Mouse (Mus musculus) gastrocnemius, postnatal 25 days (tissue): Measurements from ENCODE around the gene Gm266. TPM values are rescaled to one million over a fixed set of nuclear protein-coding genes. Genes with fewer than 3 reads are reported as not detected.
A peak's percentile ranks its signal among the peaks of the same experiment; 100 is the strongest.
"Not testable (repeated sequence)": the region's sequence is repeated elsewhere in the genome, so short reads cannot be mapped to it uniquely, and the experiment has no call there.

Source experiments
- DNase-seq: peaks from one replicate; pipeline ENCODE4 v3.0.0; 2022
- long read RNA-seq, 2 experiments: library from polyadenylated mRNA; stranded (forward); transcript quantifications; one replicate each; pipeline ENCODE4 v2.0.0; 2021
- total RNA-seq, 2 experiments: library from RNA; stranded (reverse); gene quantifications; 1 replicate in 1 of 2; 2 replicates in 1 of 2; pipeline ENCODE4 v1.2.3; 2021

Gene Gm266
- under 1 TPM; 0.38 to 0.72 TPM for total RNA-seq
- long read RNA-seq, experiment 1, partial matches to known transcripts = 0 of 1 reads
- long read RNA-seq, experiment 1, other reads (novel, unspliced or antisense) = 0 of 1 reads
- long read RNA-seq, experiment 2, partial matches to known transcripts = 0 of 3 reads
- long read RNA-seq, experiment 2, other reads (novel, unspliced or antisense) = 0 of 3 reads

DNA sequence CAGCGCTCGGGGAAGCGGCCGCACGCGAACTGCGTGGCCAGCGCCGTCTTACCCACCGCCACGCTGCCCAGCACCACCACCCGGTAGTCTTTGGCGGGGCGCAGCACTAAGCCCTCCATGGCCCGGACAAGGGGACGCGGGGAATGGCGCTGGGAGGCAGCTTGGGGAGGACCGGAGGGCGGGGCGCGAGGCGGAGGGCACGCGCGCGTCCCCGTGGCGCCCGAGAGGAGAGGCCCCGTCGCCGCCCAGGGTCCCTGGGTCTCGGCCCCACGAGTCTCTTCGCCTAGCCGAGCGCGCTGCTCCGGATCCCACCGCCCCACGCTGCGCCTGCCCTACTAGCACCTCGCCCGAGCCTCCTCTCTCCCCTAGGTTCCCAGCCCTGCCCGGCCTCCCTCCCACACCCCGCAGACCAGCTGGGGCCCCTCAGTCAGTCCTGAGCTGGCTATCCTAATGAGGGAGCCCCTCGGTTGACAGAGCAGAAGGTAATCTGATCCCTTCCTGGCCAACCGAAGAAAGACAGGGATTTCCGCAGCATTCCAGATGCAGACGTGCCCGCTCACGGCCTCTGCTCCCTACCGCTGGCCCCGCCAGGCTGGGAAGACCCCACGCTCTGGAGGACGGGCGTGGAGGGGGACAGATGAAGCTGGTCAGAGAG, at the start of gene Gm266:
Gene Gm266, minus strand, starts transcription at position 172 of the 655 bp plus-strand sequence.
- DNase-seq = no peak

DNA sequence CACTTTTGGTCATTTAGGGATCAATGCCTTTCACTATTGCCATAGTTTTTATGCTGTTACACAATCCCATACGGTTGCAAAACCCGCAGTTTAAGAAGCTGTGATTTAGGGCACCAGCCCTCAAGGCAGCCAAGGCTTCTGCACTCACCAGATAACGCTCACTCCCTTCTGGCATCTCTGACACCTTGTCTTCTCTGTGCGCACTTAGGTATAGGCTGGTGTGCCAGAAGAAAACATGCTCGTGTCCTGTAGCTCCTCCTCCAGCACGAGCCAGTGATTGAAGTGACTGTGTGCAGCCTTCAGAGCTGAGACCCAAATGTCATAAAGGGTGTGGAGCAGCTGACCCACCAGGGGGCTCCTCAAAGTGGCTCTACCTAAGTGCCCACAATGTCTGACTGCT, 49.7 kb upstream of the Gm266 start:
- DNase-seq = no peak

DNA sequence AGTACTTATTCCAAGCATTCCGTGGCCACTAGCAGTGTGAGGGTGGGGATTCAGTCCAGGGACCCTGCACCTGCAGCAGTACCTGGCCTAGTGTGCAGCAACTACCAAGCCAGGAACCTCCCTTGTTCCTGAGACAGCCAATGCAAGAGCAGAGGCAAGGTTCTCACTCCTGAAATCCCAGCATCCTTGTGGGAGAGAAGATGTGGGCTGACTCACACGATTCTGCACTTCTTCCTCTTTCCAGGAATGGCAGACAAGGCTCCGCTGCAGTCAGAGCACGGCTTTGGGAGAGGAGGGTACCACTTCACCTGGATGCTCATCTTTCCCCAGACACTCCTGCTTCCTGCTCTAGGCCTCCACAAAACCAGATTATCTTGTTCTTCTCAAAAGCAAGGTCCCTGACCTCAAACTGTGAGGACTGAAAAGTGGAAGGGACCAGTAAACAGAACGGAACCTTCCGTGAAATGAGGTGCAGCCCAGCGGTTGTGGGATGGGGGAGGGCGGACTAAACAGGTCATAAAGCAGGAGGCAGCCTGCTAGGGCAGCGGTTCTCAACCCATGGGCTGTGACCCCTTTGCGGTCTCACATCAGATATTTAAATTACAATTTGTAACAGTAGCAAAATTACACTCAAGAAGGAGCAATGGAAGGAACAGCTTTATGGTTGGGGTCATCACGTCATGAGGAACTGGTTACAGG, 47.6 kb upstream of the Gm266 start:
- DNase-seq = no peak

GRCm38 (mm10) chr12:111529192-111529591, 43.6 kb upstream of the Gm266 start:
- DNase-seq = no peak

DNA sequence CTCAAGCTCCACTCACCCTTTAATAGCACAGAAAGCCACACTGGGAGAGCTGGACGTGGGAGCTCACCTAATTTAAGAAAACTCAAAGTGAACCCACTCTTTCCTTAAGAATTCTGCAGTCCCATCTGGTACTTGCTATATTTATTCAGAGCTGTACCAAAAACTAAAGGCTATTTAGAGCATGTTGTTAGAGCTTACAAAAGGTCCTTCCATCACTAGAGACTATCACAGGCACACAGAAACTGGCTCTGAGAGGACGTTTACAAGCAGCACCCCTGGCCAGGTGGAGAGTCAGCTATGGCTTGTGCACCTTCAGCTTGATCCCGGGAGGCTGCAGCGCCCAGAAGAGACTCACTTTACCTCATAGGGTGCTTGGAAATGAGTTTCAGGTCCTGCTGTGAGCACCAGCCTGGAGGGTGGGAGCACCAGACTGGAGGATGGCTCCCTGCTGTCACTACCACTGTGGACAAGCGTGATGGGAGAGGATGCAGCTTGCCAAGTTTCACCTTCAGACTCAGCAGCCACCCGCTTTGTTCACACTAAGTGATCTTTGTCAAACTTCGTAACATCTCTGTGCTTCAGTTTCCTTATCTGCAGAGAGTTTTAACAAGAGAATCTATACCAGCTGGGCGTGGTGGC, 42.1 kb upstream of the Gm266 start:
- no peak for DNase-seq

GRCm38 (mm10) chr12:111524883-111525282, 39.3 kb upstream of the Gm266 start:
- no peak for DNase-seq

DNA sequence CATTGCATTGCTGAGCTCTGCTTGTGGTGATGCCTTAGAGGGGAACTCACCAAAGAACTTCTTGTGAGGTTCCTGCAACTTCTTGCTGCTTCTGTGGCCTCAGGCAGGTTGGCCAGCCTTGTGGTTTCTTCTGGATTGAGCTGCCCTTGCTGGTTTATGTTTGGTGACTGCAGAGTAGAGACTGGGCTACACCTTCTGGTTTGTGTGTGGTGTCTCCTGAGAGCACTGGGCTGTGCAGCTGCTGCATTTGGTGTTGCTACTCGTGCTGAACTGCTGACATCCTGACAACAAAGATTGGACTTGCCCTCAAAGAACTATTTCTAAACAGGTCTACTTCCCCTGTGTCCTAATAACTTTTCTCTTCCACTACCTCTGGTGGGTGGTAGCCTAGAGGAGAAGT, 38.8 kb upstream of the Gm266 start:
- no peak for DNase-seq

- no peak for DNase-seq
Measured at GRCm38 (mm10) chr12:111520994-111521393, 35.4 kb upstream of the Gm266 start.

DNA sequence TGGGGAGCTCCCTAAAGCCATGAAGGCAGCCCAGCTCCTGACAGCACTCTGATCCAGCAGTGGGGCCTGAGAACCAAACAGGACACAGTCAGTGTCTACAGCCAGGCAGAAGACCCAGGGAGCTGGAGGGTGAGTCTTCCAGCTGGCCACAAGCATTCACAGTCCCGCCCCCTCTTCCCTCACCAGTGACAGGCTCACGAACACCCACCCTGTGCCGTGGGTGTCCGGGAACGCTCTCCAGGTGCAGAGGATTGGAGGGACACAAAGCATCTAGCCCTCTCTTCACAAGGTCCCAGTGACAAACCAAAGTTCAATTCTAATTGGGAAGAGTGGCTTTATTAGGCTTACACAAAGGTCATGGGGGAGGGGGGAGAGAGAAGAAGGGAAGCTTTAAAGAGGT, 34.2 kb upstream of the Gm266 start:
- no peak for DNase-seq

GRCm38 (mm10) chr12:111518391-111518790, 32.8 kb upstream of the Gm266 start:
- DNase-seq = no peak

DNA sequence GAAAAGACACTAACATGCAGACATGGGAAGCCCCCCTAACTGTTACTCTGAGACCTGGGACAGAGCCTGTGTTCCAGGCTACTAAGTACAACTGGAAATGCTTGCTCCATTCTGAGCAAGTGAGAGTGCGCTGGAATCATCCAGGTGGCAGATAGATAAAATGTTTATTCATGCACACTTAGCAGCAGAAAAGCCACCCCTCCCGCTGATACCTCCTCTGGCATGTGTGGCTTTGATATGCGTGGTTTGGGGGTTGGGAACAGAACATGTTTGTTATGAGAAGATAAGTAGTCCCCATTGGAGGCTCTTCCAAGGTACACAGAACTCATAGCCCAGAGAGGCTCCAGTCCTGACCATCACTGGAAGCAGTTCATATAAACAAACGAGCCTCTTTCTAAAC, 32.3 kb upstream of the Gm266 start:
- DNase-seq = no peak

DNA sequence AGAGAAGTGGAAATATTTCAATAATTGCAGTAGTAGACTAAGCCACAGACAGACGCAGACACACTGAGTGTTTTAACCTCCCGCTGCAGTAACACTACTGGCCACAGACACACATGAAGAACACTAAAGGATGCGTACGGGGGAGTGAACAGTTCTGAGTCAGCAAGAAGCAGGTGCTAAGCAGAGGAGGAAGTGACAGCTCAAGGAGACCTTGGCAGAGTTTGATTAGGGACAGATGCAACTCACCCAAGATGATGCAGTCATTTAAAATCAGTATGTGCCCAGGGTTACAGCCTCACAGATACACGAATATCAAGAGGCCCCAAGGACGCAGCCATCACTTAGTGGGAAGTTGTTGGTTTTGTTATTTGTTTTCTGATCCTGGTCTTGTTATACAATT, 31.2 kb upstream of the Gm266 start:
- no peak for DNase-seq

DNA sequence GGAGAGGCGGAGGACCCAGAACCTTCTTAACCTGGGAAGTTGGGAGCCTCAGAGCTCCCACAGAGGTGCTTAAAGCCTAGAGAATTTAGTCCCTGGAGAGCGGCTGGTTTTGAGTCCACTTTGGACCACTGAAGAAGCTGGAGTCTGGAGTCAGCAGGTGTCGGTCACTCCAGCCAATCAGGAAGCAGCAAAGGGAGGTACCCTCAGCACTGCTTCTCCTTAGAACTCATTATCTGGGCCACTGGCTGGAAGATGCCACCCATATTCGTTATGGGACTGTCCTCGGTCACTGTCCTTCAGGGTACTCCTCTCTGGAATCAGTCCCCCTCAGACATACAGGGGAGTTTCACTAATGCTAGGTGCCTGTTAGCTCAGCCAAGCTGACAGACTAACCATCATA, 30.3 kb upstream of the Gm266 start:
- no peak for DNase-seq

DNA sequence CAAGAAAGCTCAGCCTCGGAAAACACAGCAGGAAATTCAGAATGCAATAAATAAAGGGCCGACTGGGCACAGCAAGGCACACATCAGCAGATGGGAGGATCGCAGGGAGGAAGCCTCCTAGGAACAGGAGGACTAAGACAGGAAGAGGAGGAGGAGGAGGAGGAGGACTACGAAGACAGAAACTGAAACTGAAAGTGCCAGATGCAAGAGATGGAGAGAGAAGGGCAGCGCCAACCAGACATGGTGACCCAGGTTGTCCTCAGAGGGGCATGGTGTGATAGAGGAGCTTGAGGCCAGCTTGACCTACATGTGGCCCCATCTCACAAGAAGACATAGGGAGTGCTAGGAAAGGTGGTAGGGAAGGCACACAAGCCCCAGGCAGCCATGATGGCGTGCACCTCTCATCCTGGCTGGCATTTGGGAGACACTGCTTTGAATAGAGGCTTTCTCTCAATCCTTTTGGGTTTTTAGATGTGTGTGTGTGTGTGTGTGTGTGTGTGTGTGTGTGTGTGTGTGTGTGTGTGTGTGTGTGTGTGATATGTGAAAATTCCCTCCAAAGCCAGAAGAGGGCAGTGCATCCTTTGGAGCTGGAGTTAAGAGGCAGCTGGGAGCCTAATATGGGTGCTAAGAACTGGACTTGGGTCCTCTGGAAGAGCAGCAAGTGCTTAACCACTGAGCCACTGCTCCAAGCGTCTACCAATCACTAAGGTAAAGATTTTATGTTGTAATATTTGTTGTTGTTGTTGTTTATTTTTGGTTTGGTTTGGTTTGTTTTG, 29.4 kb upstream of the Gm266 start:
- DNase-seq = no peak

- DNase-seq = no peak
Measured at GRCm38 (mm10) chr12:111514231-111514792, 28.7 kb upstream of the Gm266 start.

DNA sequence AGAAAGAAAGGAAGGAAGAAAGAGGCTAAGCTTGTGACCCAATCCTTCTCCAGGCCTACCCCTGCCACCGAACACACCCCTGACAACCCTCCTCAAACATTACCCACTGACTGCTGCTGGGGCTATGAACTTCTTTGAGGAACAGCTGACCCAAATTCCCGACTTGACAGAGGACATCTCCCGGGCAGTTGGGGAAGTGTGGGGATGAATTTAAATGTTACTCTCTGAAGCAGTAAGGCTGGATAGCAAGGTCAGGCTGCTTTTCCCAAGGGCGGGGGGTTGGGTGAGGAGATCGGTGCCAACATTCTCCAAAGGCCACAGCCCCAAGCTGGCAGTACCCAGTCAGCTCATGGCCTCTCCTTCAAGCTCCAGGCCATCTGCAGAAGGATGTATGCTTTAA, 28.1 kb upstream of the Gm266 start:
- DNase-seq = no peak

- DNase-seq = no peak
Measured at GRCm38 (mm10) chr12:111512572-111513063, 27.0 kb upstream of the Gm266 start.

- not testable (repeated sequence) for DNase-seq
Measured at GRCm38 (mm10) chr12:111508438-111508837, 22.8 kb upstream of the Gm266 start.

DNA sequence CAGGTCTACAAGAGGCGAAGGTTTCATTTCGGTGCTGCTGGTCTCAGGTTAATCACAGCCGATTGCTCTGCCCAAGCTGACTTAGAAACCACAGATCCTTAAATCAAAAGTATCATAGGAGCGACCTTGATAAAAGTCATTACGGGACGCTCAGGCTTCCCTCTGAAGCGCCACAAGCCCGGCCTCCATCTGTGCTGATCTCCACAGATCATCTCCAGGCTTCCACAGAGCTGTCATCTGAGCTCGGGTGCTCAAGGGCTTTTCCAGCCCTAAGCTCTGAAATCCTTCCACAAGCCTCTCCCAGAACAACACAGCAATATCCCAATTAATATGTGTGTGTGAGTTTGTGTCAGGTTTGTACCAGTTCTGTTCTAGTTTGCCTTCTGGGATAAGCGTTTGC, 22.3 kb upstream of the Gm266 start:
- DNase-seq = no peak

- no peak for DNase-seq
Measured at GRCm38 (mm10) chr12:111507001-111507400, 21.4 kb upstream of the Gm266 start.

DNA sequence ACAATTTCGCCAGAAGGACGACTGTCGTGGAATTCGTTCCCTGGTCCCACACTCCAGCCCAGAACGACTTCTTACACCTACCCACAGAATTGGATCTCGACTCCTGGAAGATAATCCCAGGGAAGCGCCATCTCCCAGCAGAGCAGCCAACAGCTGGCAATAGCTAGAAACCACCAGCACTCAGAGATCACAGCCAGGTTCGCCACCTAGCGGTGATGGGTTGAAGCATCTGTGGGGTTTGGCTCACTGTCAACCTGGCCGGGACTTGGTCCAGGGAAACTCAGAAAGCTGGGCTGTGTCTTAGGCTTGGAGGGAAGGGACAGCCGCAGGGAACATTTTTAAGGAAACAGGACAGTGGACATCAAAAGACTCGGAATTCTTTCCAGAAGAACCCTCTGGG, 19.3 kb upstream of the Gm266 start:
- peak; percentile 91 for DNase-seq

DNA sequence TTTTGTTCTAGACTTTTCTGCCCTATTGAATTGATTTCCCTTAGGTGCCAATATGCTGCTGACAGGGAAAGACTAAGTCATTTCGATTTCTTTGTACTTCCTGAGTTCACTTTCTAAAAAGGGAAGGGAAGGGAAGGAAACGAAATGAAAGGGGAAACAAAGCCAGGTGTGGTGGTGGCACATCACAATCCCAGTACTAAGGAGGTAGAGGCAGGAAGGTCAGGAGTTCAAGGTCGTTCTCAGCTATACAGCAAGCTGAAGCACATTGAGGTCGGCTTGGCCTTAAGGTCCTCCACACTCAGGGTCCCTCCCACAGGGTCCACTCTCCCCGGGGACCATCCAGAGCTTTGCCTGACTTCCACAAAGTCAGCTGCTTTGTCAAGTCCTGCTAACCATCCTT, 17.9 kb upstream of the Gm266 start:
- DNase-seq = no peak
